Mouse (Mus musculus) bone marrow macrophage, adult 2 months (primary cell): ENCODE measurements around the gene Zdhhc12. TPM values are rescaled to one million over a fixed set of nuclear protein-coding genes. Genes with fewer than 3 reads are reported as not detected.

ENCODE experiments used
- H3K27ac ChIP-seq: 2 replicates; pipeline ENCODE4 v1.5.1; 2012; ENCODE audit warnings: low read depth, low read length; ENCODE audit not compliant: insufficient read depth
- H3K4me1 ChIP-seq: 2 replicates; pipeline ENCODE4 v1.6.1; 2012; ENCODE audit warnings: low read length; ENCODE audit not compliant: control insufficient read depth, insufficient read depth
- H3K4me3 ChIP-seq: 2 replicates; pipeline ENCODE4 v1.5.1; 2012; ENCODE audit warnings: mild to moderate bottlenecking, low read length, moderate library complexity; ENCODE audit not compliant: insufficient read depth
- CTCF ChIP-seq: IDR thresholded peaks from 2 replicates; pipeline ENCODE4 v1.5.1; 2012; ENCODE audit warnings: low read depth, mild to moderate bottlenecking, low read length, moderate library complexity
- POLR2A ChIP-seq: IDR thresholded peaks from 2 replicates; pipeline ENCODE4 v1.6.1; 2012; ENCODE audit warnings: mild to moderate bottlenecking, low read depth, low read length, borderline replicate concordance
- polyA plus RNA-seq: library from polyadenylated mRNA; stranded (reverse); fragments of >200 nt; gene quantifications from 2 replicates; pipeline ENCODE4 v1.2.4, GENCODE M21; 2012; ENCODE audit not compliant: missing spikeins, insufficient read depth, insufficient read length

Gene Zdhhc12
- polyA plus RNA-seq, 1 experiment = 28.2 TPM

- no peak for TF ChIP-seq POLR2A
- TF ChIP-seq CTCF = no peak
- H3K4me1 ChIP-seq = peaks cover 15% of the 10 kb centered on the region
- no peak overlapping the region for H3K27ac ChIP-seq
- H3K4me3 ChIP-seq = no peak overlapping the region
Observed at GRCm38 (mm10) chr2:30128789-30129188, 35.3 kb upstream of the Zdhhc12 start.

- Histone ChIP-seq H3K27ac (peak within 1 kb of the TSS; percentile 64), H3K4me3 (peak within 1 kb of the TSS; percentile 91), H3K4me1 (peaks cover 7% of the 10 kb centered on the region)
- TF ChIP-seq POLR2A (no peak), CTCF (no peak)
Observed at GRCm38 (mm10) chr2:30124472-30125274, 31.2 kb upstream of the Zdhhc12 start, which contains the start of gene Zer1. Gene Zer1 (minus strand): TSS chr2:30124585.

GRCm38 (mm10) chr2:30123729-30124471 lies 30.5 kb upstream of the Zdhhc12 start:
- Histone ChIP-seq H3K4me1 (peaks cover 7% of the 10 kb centered on the region), H3K4me3 (peak overlapping the region; percentile 91), H3K27ac (no peak overlapping the region)
- no peak for TF ChIP-seq POLR2A
- TF ChIP-seq CTCF = no peak

GRCm38 (mm10) chr2:30122766-30123165 lies 29.3 kb upstream of the Zdhhc12 start:
- TF ChIP-seq CTCF (no peak), POLR2A (no peak)
- H3K4me1 ChIP-seq = peaks cover 7% of the 10 kb centered on the region
- no peak overlapping the region for H3K4me3 ChIP-seq
- no peak overlapping the region for H3K27ac ChIP-seq

- no peak overlapping the region for H3K4me3 ChIP-seq
- TF ChIP-seq POLR2A (no peak), CTCF (no peak)
- peaks cover 6% of the 10 kb centered on the region for H3K4me1 ChIP-seq
- H3K27ac ChIP-seq = no peak overlapping the region
Observed at GRCm38 (mm10) chr2:30120269-30120668, 26.8 kb upstream of the Zdhhc12 start.

GRCm38 (mm10) chr2:30119641-30120051 lies 26.2 kb upstream of the Zdhhc12 start:
- no peak overlapping the region for H3K27ac ChIP-seq
- no peak for TF ChIP-seq CTCF
- no peak for TF ChIP-seq POLR2A
- no peaks in the 10 kb centered on the region; the same call in 1 of the 2 replicates for H3K4me1 ChIP-seq
- no peak overlapping the region for H3K4me3 ChIP-seq

- Histone ChIP-seq H3K27ac (no peak overlapping the region), H3K4me3 (no peak overlapping the region), H3K4me1 (no peaks in the 10 kb centered on the region)
- TF ChIP-seq POLR2A (no peak), CTCF (no peak)
Observed at GRCm38 (mm10) chr2:30112564-30112963, 19.1 kb upstream of the Zdhhc12 start.

- TF ChIP-seq CTCF (no peak), POLR2A (no peak)
- Histone ChIP-seq H3K27ac (no peak overlapping the region), H3K4me1 (no peaks in the 10 kb centered on the region), H3K4me3 (no peak overlapping the region)
Observed at GRCm38 (mm10) chr2:30111500-30111899, 18.1 kb upstream of the Zdhhc12 start.

GRCm38 (mm10) chr2:30108260-30108659 lies 14.8 kb upstream of the Zdhhc12 start:
- no peak for TF ChIP-seq CTCF
- no peak for TF ChIP-seq POLR2A

GRCm38 (mm10) chr2:30107646-30108045 lies 14.2 kb upstream of the Zdhhc12 start:
- Histone ChIP-seq H3K27ac (no peak overlapping the region), H3K4me3 (no peak overlapping the region), H3K4me1 (no peaks in the 10 kb centered on the region)
- TF ChIP-seq CTCF (no peak), POLR2A (no peak)

More at GRCm38 (mm10) chr2:30108260-30108659, 14.8 kb upstream of the Zdhhc12 start:
- H3K4me1 ChIP-seq = no peaks in the 10 kb centered on the region
- H3K27ac ChIP-seq = no peak overlapping the region
- H3K4me3 ChIP-seq = no peak overlapping the region
